Mouse (Mus musculus) liver, adult 2 months (tissue): Measurements from ENCODE around the gene Ucp1. TPM values are rescaled to one million over a fixed set of nuclear protein-coding genes. Genes with fewer than 3 reads are reported as not detected.
A peak's percentile ranks its signal among the peaks of the same experiment; 100 is the strongest.

Experiments
- DNase-seq: peaks from one replicate; pipeline ENCODE4 v3.0.0-alpha.2; 2011; ENCODE audit warnings: low read depth, low spot score; ENCODE audit errors: extremely low read depth
- H3K27ac ChIP-seq: fragments of 200-500 bp; replicated peaks from 2 replicates; pipeline ENCODE4 v1.5.1; 2012; ENCODE audit warnings: low read depth, mild to moderate bottlenecking, control low read depth, inconsistent platforms, low read length; ENCODE audit not compliant: insufficient read depth
- H3K27me3 ChIP-seq: fragments of 200-500 bp; 2 replicates; pipeline ENCODE4 v1.6.1; 2012; ENCODE audit warnings: mild to moderate bottlenecking, moderate library complexity, low read length, inconsistent platforms; ENCODE audit not compliant: control insufficient read depth, insufficient read depth
- H3K36me3 ChIP-seq: fragments of 200-500 bp; 2 replicates; pipeline ENCODE4 v1.6.1; 2012; ENCODE audit warnings: low read length, inconsistent platforms; ENCODE audit not compliant: control insufficient read depth, insufficient read depth
- H3K4me1 ChIP-seq: fragments of 200-500 bp; 2 replicates; pipeline ENCODE4 v1.6.1; 2011; ENCODE audit warnings: low read length; ENCODE audit not compliant: control insufficient read depth, insufficient read depth
- H3K4me3 ChIP-seq: fragments of 200-500 bp; 2 replicates; pipeline ENCODE4 v1.5.1; 2011; ENCODE audit warnings: low read depth, mild to moderate bottlenecking, control low read depth, low read length, moderate library complexity; ENCODE audit not compliant: insufficient read depth
- H3K79me2 ChIP-seq: fragments of 200-500 bp; 2 replicates; pipeline ENCODE4 v1.6.1; 2012; ENCODE audit warnings: inconsistent platforms, mild to moderate bottlenecking, low read length, moderate library complexity; ENCODE audit not compliant: control insufficient read depth, insufficient read depth
- H3K9ac ChIP-seq: fragments of 200-500 bp; 2 replicates; pipeline ENCODE4 v1.6.1; 2012; ENCODE audit warnings: low read depth, mild to moderate bottlenecking, control low read depth, inconsistent platforms, low read length
- CTCF ChIP-seq: fragments of 200-500 bp; IDR thresholded peaks from 2 replicates; pipeline ENCODE4 v1.5.1; 2011; ENCODE audit warnings: low read depth, low read length, control low read depth
- POLR2A ChIP-seq: fragments of 200-500 bp; IDR thresholded peaks from 2 replicates; pipeline ENCODE4 v1.6.1; 2011; ENCODE audit warnings: low read length, control low read depth; ENCODE audit not compliant: insufficient read depth; ENCODE audit errors: extremely low read depth
- WGBS: fragments of 180-500 bp; shearing (Covaris S2); methylation state at CpG from one replicate; pipeline ENCODE4 v1.1.7; 2018; 5-methylcytosine and 5-hydroxymethylcytosine counted together
- polyA plus RNA-seq: library from polyadenylated mRNA; depleted of rRNA; stranded (reverse); fragments of >200 nt; gene quantifications from 2 replicates; pipeline ENCODE4 v1.2.3, GENCODE M21; 2012
- total RNA-seq: library from RNA; depleted of rRNA; stranded (reverse); fragments of >200 nt; gene quantifications from 2 replicates; pipeline ENCODE4 v1.2.3, GENCODE M21; 2014

Ucp1 gene
- total and polyA plus RNA-seq, 2 experiments = 0.83 TPM; not detected in 1

GRCm38 (mm10) chr8:83320543-83320942 lies 30.4 kb downstream of the Ucp1 start:
- no peak for DNase-seq
- Histone ChIP-seq H3K9ac (no peak overlapping the region), H3K4me3 (no peak overlapping the region), H3K4me1 (no peaks in the 10 kb centered on the region), H3K27me3 (no peaks in the 10 kb centered on the region), H3K36me3 (peaks cover 33% of the 10 kb centered on the region), H3K79me2 (no peaks in the 10 kb centered on the region), H3K27ac (no peak overlapping the region)
- WGBS = 96% methylated on average over 3 of the region's 3 CpGs
- TF ChIP-seq CTCF (no peak), POLR2A (no peak)

- WGBS = 93% methylated on average over 6 of the region's 6 CpGs
- Histone ChIP-seq H3K27ac (no peak overlapping the region), H3K27me3 (no peaks in the 10 kb centered on the region), H3K79me2 (no peaks in the 10 kb centered on the region), H3K36me3 (peaks cover 23% of the 10 kb centered on the region), H3K9ac (no peak overlapping the region), H3K4me3 (no peak overlapping the region), H3K4me1 (no peaks in the 10 kb centered on the region)
- TF ChIP-seq CTCF = no peak
- no peak for TF ChIP-seq POLR2A
- no peak for DNase-seq
Measured at GRCm38 (mm10) chr8:83322374-83322773, 32.2 kb downstream of the Ucp1 start.

- Histone ChIP-seq H3K36me3 (peaks cover 23% of the 10 kb centered on the region), H3K9ac (no peak overlapping the region), H3K27me3 (no peaks in the 10 kb centered on the region), H3K27ac (no peak overlapping the region), H3K4me1 (no peaks in the 10 kb centered on the region), H3K79me2 (no peaks in the 10 kb centered on the region), H3K4me3 (no peak overlapping the region)
- 94% methylated on average over 2 of the region's 2 CpGs for WGBS
- TF ChIP-seq POLR2A (no peak), CTCF (peak; percentile 35; the same call in 1 of the 2 replicates)
- DNase-seq = no peak
Measured at GRCm38 (mm10) chr8:83323056-83323455, 32.9 kb downstream of the Ucp1 start.

DNA sequence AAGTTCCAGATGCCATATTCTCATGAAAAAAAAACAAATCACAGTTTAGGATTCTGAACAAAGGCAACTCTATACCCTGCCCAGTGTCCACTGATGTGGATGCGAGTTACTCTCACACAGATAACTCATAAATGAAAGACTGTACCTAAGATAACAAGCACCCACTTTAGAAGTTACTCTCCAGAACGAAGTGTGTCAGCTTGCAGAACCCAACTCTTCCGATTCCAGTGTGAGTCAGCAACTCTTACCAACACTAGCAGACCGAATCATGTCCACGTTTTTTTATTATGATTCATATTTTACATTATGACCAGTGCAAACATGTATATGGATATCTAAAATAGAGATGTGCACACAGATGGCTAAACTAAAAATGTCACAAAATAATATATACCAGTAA lies 37.7 kb downstream of the Ucp1 start:
- no peak overlapping the region for H3K27ac ChIP-seq
- peaks cover 2% of the 10 kb centered on the region; the same call in 1 of the 2 replicates for H3K4me1 ChIP-seq
- WGBS = 90% methylated on average over 5 of the region's 5 CpGs
- H3K4me3 ChIP-seq = no peak overlapping the region
- no peaks in the 10 kb centered on the region for H3K79me2 ChIP-seq
- H3K9ac ChIP-seq = no peak overlapping the region
- TF ChIP-seq CTCF = no peak
- no peak for TF ChIP-seq POLR2A
- H3K27me3 ChIP-seq = no peaks in the 10 kb centered on the region
- DNase-seq = no peak
- peaks cover 12% of the 10 kb centered on the region for H3K36me3 ChIP-seq

DNA sequence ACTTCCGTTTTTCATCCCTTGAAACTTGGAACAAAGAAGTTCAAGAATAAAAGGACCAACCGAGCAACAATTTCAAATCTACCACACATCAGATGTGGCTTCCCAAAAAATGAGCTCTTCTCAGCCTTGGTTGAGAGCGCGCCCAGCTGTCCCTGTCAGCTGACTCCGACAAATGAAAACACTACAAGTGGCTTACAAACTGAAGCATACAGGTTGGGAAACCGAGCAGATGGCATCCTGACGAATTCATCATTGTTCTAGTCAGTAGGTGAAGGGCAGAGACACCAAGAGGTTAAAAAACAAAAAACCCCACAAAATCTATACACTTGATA lies 41.4 kb downstream of the Ucp1 start:
- H3K9ac ChIP-seq = peak overlapping the region; percentile 43; the same call in 1 of the 2 replicates
- peak; percentile 32 for DNase-seq
- no peak for TF ChIP-seq POLR2A
- peak overlapping the region; percentile 90 for H3K4me3 ChIP-seq
- WGBS = 14% methylated on average over 7 of the region's 7 CpGs
- peaks cover 2% of the 10 kb centered on the region; the same call in 1 of the 2 replicates for H3K4me1 ChIP-seq
- H3K36me3 ChIP-seq = peaks cover 7% of the 10 kb centered on the region; the same call in 1 of the 2 replicates
- no peaks in the 10 kb centered on the region for H3K27me3 ChIP-seq
- H3K27ac ChIP-seq = no peak overlapping the region
- no peaks in the 10 kb centered on the region for H3K79me2 ChIP-seq

DNA sequence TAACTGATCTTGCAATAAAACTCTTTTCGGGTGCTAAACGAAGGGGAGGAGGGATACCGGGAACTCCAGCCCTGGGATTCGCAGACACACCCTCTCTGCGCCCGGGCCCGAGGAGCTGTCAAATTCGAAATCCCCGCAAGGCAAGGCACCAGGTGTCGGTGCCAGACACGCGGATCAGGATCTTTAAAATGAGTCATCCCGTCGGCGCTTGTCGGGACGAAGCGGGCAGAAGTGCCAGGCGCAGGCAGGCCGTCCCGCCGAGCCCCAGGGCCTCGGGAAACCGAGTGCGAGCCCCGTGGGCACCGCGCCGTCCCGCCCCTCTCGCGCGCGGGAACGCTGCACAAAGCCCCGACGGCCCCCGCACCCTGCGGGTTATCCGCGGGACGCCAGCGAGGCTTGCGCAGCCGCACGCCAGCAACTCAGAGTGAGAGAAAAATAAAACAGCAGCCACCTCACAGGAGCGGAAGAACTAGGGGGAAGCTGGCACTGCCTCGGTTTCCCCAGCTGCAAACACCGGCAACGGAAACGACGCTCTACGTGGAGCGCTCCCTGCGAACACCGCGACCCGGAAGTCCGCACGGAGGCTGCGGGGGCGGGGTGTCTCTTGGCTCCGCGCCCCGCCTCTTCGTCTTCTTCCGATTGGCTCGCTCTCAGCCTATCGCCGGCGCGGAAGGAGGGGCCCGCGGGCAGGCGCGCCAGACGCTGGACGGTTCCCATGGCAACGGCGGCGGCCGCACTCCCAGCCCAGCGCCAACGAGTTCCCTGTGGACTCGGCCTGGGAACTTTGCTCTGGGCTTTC lies 41.9 kb downstream of the Ucp1 start, which contains the start of gene Elmod2:
Gene Elmod2, minus strand, starts transcription at position 588 of the 799 bp plus-strand sequence.
- Histone ChIP-seq H3K36me3 (peaks cover 7% of the 10 kb centered on the region; the same call in 1 of the 2 replicates), H3K79me2 (no peaks in the 10 kb centered on the region)
- WGBS = under 1% methylated on average over 85 of the region's 85 CpGs

More for the DNA sequence above, 41.9 kb downstream of the Ucp1 start, which contains the start of gene Elmod2:
- peaks cover 2% of the 10 kb centered on the region; the same call in 1 of the 2 replicates for H3K4me1 ChIP-seq
- peak; percentile 64 for TF ChIP-seq POLR2A
- no peak for TF ChIP-seq CTCF
- H3K9ac ChIP-seq = peak within 1 kb of the TSS; percentile 81
- peak within 1 kb of the TSS; percentile 90 for H3K4me3 ChIP-seq
- DNase-seq = peak; percentile 81
- H3K27ac ChIP-seq = peak within 1 kb of the TSS; percentile 33; the same call in 1 of the 2 replicates
- no peaks in the 10 kb centered on the region for H3K27me3 ChIP-seq
